Mouse (Mus musculus) brain, adult 10 weeks (tissue): ENCODE measurements around the gene Ewsr1. TPM values are rescaled to one million over a fixed set of nuclear protein-coding genes. Genes with fewer than 3 reads are reported as not detected.

ENCODE experiments used
- polyA plus RNA-seq: library from polyadenylated mRNA; stranded (reverse); fragments of 350-450 nt; fragmentation: Illumina TruSeq; extraction: RNeasy Lipid Tissue Mini Kit (QIAGEN cat#74804); gene quantifications from one replicate; pipeline ENCODE4 v1.2.3, GENCODE M21; 2015; ENCODE audit warnings: low read depth, low replicate concordance

Gene Ewsr1
- polyA plus RNA-seq = 299 TPM

DNA sequence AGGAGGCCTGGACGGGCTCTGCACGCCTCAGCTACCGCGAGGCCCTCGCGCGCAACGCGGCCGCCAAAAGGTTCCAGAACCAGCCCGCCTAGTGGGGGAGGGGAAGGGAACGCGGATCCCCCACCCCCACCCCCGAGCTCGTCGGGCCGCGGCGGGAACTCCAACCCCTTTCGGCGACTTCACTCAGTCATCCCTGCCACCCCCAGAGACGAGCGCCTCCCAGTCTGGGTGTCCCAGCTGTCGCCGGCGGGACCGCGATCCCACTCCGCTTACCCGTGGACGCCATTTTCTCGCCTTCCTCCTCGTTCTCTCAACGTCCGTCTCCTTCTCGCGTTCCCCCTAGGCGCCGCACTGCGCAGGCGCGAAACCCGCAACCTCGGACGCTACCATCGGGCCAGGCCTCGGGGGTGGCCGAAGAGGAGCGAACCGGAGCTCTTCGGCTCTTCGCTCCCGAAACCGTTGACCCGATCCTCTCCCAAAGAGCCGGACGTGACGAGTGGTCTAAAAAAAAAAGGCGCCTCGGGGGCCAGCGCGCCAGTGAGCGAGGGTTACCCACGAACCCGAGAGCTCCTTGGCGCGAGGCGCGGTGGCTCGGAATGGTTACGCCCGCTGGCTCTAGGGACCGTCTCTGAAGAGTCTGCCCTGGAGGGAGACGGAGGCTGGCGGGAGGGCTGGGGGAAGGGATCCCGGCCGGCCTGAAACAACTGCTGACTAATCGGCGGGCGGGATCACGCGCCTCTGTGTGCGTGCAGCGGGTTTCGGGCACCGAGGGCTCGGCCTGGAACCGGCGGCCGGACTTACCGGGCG, at the start of gene Ewsr1, which contains the start of gene Rhbdd3:
Gene Ewsr1, minus strand, starts transcription at position 531 of the 807 bp plus-strand sequence.
Gene Rhbdd3, plus strand, starts transcription at position 191 of the 807 bp plus-strand sequence.

DNA sequence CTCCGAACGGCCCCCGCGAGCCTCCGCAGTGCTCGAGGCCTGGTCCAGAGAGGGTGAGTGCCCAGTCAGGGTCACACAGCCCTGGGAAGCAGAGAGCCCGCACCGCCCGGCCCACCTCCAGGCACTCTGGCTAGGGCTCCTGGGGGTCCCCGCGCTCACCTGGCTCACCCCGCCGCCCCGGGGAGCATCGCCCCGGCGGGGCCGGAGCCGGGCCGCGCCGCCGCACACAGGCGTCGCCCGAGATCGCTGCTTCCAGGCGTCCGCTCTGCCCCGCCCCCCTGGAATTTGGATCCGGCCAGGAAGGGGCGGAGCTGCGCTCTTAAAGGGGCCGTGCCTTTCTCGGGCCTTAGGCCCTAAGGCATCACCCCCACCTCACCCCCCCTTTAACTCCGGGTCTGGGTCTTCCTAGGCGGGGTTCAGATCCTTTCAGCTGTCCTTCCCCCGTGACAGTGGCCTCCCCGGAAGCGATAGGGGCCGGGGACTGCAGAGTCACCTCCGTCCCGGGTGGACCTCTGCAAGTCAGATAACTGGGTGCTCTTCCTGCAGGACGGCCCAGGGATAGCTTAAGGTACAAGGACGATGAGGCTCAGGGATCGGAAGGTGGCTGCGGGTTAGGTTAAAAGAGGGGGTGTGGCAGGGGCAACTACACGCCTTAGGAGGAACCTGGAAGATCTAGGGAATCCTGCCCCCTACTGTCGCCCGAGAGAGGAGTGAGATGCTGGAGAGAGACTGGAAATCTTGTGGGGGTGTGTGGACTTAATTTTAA, 33.8 kb downstream of the Ewsr1 start, which contains the start of gene Gas2l1:
Gene Gas2l1, minus strand, starts transcription at position 272 of the 766 bp plus-strand sequence.

DNA sequence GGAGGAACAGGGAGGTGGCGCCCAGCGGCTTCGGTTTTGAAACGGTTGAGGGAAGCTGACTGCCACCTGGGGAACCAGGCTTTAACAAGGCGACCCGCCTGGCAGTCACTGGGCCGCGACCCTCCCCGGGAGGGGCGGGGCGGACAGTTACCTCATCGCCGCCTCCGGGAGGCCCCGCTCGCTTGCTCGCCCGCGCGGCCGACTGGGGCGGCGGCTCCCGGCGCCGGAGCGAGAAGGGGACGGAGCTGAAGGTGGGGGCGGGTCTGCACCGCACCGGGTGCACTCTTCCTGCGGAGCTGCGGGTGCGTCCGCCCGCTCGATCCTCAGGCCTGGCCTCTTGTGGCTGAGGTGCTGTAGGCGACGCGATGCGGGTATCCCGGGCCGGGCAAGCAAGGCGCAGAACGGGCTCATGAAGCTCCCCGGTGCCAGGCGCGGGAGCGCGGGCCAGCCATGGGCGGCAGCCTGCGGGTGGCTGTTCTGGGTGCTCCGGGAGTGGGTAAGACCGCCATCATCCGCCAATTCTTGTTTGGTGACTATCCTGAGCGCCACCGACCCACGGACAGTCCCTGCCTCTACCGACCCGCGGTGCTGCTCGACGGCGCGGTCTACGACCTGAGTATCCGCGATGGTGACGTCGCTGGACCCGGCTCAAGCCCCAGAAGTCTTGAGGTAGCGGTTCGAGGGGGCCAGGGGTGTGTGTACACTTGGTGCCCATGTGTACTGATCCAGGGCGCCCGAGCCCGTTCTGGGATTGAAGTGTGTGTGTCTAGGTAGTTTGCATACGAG, 41.0 kb downstream of the Ewsr1 start, which contains the start of gene Rasl10a:
Gene Rasl10a, plus strand, starts transcription at position 273 of the 786 bp plus-strand sequence.

Other genes starting within 250 kb of the Ewsr1 start
- 61.5 TPM for gene Nf2, start 249.7 kb downstream of the Ewsr1 start, polyA plus RNA-seq
- gene Nipsnap1, start 225.3 kb downstream of the Ewsr1 start, polyA plus RNA-seq = 110 TPM
- gene Thoc5, start 203.9 kb downstream of the Ewsr1 start, polyA plus RNA-seq = 37.5 TPM
- gene Nefh, start 151.2 kb downstream of the Ewsr1 start, polyA plus RNA-seq = 62.0 TPM
- 110 TPM for gene Ap1b1, start 112.4 kb downstream of the Ewsr1 start, polyA plus RNA-seq
- gene Rasl10a, start 41.1 kb downstream of the Ewsr1 start, polyA plus RNA-seq = 54.3 TPM
- gene Gas2l1, start 33.9 kb downstream of the Ewsr1 start, polyA plus RNA-seq = 61.8 TPM
- 21.1 TPM for gene Rhbdd3, start 340 bp downstream of the Ewsr1 start, polyA plus RNA-seq
- 5.5 TPM for gene Emid1, start 53.0 kb upstream of the Ewsr1 start, polyA plus RNA-seq
- gene Kremen1, start 162.3 kb upstream of the Ewsr1 start, polyA plus RNA-seq = 10.8 TPM